Mouse (Mus musculus): Measurements from ENCODE around the gene Ube2h. TPM values are rescaled to one million over a fixed set of nuclear protein-coding genes. Genes with fewer than 3 reads are reported as not detected.

Ube2h gene
- polyA plus RNA-seq, 1 experiment: 92.8 TPM

- H3K4me3 ChIP-seq (ENCODE audit: insufficient read depth, low read length): peak overlapping the region; percentile 59
- no peak overlapping the region for H3K27ac ChIP-seq (ENCODE audit: insufficient read depth, low read length)
- no peaks in the 10 kb centered on the region for H3K4me1 ChIP-seq (ENCODE audit: control insufficient read depth, insufficient read depth, low read length)
- TF ChIP-seq CTCF (IDR thresholded peaks at IDR 0.05; ENCODE audit: borderline replicate concordance, insufficient read depth, low read length) (no peak), POLR2A (IDR thresholded peaks at IDR 0.05; ENCODE audit: low read depth, low read length) (no peak)
These were observed 130.5 kb downstream of the Ube2h start for GRCm38 (mm10) chr6:30173551-30174460.

DNA sequence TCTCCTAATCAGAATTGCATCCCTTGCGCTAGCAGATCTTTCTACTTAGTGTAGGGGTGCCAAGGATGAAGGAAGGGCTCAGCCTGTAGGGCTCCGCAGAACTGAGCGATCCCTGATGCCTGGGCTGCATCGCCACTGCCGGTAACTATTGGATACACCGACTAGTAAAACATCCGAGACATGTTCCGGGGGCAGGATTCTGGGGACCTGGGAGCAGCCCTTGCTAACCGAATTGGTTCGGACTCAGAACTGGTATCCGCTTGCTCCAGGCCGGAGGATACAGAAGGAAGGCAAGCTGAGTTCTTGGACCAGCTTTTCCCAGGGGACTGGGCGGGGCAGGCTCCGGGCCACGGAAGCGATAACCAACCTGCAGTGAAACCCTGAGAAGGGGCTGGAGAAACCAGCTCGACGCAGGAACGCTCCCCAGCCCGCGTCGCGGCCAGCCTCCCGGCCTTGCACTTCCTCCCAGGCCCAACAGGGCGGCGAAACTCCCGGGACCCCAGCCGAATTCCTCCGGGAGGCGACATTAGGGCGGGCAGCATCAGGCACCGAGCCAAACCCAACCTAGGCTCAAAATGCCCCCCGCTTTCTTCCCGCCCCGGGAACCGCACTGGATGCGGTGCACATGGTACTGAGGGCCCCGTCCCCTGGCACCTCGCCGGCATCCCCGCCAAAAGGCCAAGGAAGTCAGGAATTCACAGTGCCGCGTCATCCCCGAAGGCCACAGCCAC, 131.4 kb downstream of the Ube2h start:
- Histone ChIP-seq H3K4me1 (ENCODE audit: control insufficient read depth, insufficient read depth, low read length) (no peaks in the 10 kb centered on the region), H3K4me3 (ENCODE audit: insufficient read depth, low read length) (peak overlapping the region; percentile 59), H3K27ac (ENCODE audit: insufficient read depth, low read length) (no peak overlapping the region)
- TF ChIP-seq CTCF (IDR thresholded peaks at IDR 0.05; ENCODE audit: borderline replicate concordance, insufficient read depth, low read length) (no peak), POLR2A (IDR thresholded peaks at IDR 0.05; ENCODE audit: low read depth, low read length) (no peak)

GRCm38 (mm10) chr6:30172441-30172819, 131.9 kb downstream of the Ube2h start:
- TF ChIP-seq POLR2A (IDR thresholded peaks at IDR 0.05; ENCODE audit: low read depth, low read length): no peak
- TF ChIP-seq CTCF (IDR thresholded peaks at IDR 0.05; ENCODE audit: borderline replicate concordance, insufficient read depth, low read length): no peak
- no peaks in the 10 kb centered on the region for H3K4me1 ChIP-seq (ENCODE audit: control insufficient read depth, insufficient read depth, low read length)

GRCm38 (mm10) chr6:30171967-30172366, 132.4 kb downstream of the Ube2h start:
- Histone ChIP-seq H3K27ac (ENCODE audit: insufficient read depth, low read length) (no peak overlapping the region), H3K4me1 (ENCODE audit: control insufficient read depth, insufficient read depth, low read length) (no peaks in the 10 kb centered on the region), H3K4me3 (ENCODE audit: insufficient read depth, low read length) (no peak overlapping the region)
- TF ChIP-seq CTCF (IDR thresholded peaks at IDR 0.05; ENCODE audit: borderline replicate concordance, insufficient read depth, low read length) (no peak), POLR2A (IDR thresholded peaks at IDR 0.05; ENCODE audit: low read depth, low read length) (no peak)

More at GRCm38 (mm10) chr6:30172441-30172819, 131.9 kb downstream of the Ube2h start:
- H3K27ac ChIP-seq (ENCODE audit: insufficient read depth, low read length): no peak overlapping the region
- H3K4me3 ChIP-seq (ENCODE audit: insufficient read depth, low read length): peak overlapping the region; percentile 59

GRCm38 (mm10) chr6:30171226-30171625, 133.1 kb downstream of the Ube2h start:
- no peak for TF ChIP-seq POLR2A (IDR thresholded peaks at IDR 0.05; ENCODE audit: low read depth, low read length)
- TF ChIP-seq CTCF (IDR thresholded peaks at IDR 0.05; ENCODE audit: borderline replicate concordance, insufficient read depth, low read length): no peak
- Histone ChIP-seq H3K4me3 (ENCODE audit: insufficient read depth, low read length) (no peak overlapping the region), H3K4me1 (ENCODE audit: control insufficient read depth, insufficient read depth, low read length) (no peaks in the 10 kb centered on the region), H3K27ac (ENCODE audit: insufficient read depth, low read length) (no peak overlapping the region)

DNA sequence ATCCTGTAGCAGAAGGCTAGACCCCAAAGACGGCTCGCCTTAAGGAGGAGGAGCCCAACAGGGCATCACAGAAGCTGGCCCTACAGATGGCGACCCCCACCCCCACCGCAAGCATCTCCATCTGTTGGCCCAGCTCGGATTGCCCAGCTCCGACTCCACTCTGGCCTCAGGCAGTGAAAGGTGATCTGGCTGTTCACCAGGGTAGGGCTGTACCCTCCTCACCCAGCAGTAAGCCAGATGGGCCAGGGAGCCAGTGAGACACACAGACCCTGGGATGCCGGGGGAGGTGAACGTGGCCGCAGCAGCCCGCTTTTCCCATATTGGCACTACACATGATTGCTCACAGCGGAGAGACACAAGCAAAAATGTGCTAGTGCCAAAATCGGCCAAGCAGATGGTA, 135.2 kb downstream of the Ube2h start:
- no peak overlapping the region for H3K27ac ChIP-seq (ENCODE audit: insufficient read depth, low read length)
- H3K4me3 ChIP-seq (ENCODE audit: insufficient read depth, low read length): no peak overlapping the region
- H3K4me1 ChIP-seq (ENCODE audit: control insufficient read depth, insufficient read depth, low read length): no peaks in the 10 kb centered on the region
- no peak for TF ChIP-seq POLR2A (IDR thresholded peaks at IDR 0.05; ENCODE audit: low read depth, low read length)
- no peak for TF ChIP-seq CTCF (IDR thresholded peaks at IDR 0.05; ENCODE audit: borderline replicate concordance, insufficient read depth, low read length)

DNA sequence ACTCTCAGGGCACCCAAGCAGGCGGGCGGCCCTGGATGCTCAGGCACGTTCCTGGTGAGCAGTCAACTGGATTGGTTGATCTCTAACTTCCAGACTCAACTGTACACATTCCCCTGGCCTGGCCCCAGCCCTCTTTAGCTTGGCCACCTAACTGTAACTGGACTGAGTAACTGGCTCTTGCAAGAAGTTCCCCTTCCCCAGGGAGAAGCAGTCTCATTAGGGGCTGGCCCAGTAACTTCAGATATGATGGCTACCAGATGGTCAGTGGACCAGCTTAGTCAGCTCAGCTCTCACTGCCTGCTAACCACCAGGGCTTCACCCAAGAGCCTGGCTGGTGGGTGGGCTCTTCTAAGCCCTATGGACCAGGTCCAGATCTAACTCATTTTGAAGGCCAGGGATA, 136.1 kb downstream of the Ube2h start:
- Histone ChIP-seq H3K4me3 (ENCODE audit: insufficient read depth, low read length) (no peak overlapping the region), H3K27ac (ENCODE audit: insufficient read depth, low read length) (no peak overlapping the region), H3K4me1 (ENCODE audit: control insufficient read depth, insufficient read depth, low read length) (no peaks in the 10 kb centered on the region)
- no peak for TF ChIP-seq CTCF (IDR thresholded peaks at IDR 0.05; ENCODE audit: borderline replicate concordance, insufficient read depth, low read length)
- no peak for TF ChIP-seq POLR2A (IDR thresholded peaks at IDR 0.05; ENCODE audit: low read depth, low read length)

DNA sequence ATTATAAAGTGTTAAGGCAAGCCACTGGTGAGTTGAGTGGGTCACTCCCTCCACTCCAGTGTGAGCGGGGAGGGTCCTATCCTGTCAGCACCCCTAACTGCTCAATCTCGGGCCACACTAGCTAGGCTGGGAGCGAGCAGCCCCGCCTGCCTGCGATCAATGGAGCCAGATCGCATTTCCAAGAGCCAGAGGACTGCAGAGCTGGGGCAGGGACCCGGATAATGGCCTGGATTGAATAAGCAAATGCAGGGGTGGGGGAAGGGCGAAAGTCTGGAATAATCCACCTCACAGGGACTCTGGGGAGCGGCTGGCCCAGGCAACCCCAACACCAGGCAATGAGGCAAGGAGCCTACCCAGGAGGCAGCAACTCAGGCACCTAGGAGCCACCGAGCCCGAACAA, 137.1 kb downstream of the Ube2h start:
- Histone ChIP-seq H3K4me1 (ENCODE audit: control insufficient read depth, insufficient read depth, low read length) (peaks cover 5% of the 10 kb centered on the region; the same call in 1 of the 2 replicates), H3K27ac (ENCODE audit: insufficient read depth, low read length) (no peak overlapping the region)

GRCm38 (mm10) chr6:30166349-30166748, 138.0 kb downstream of the Ube2h start:
- Histone ChIP-seq H3K4me3 (ENCODE audit: insufficient read depth, low read length) (no peak overlapping the region), H3K4me1 (ENCODE audit: control insufficient read depth, insufficient read depth, low read length) (peaks cover 5% of the 10 kb centered on the region; the same call in 1 of the 2 replicates), H3K27ac (ENCODE audit: insufficient read depth, low read length) (no peak overlapping the region)
- no peak for TF ChIP-seq CTCF (IDR thresholded peaks at IDR 0.05; ENCODE audit: borderline replicate concordance, insufficient read depth, low read length)
- no peak for TF ChIP-seq POLR2A (IDR thresholded peaks at IDR 0.05; ENCODE audit: low read depth, low read length)

More for the DNA sequence above, 137.1 kb downstream of the Ube2h start:
- H3K4me3 ChIP-seq (ENCODE audit: insufficient read depth, low read length): no peak overlapping the region
- TF ChIP-seq POLR2A (IDR thresholded peaks at IDR 0.05; ENCODE audit: low read depth, low read length) (no peak), CTCF (IDR thresholded peaks at IDR 0.05; ENCODE audit: borderline replicate concordance, insufficient read depth, low read length) (no peak)

Measured in embryonic fibroblast, embryonic 13.5 days (primary cell).